Mouse (Mus musculus) adrenal gland, postnatal 36 days (tissue): ENCODE measurements around the gene Gm732. TPM values are rescaled to one million over a fixed set of nuclear protein-coding genes. Genes with fewer than 3 reads are reported as not detected.

ENCODE experiments used
- DNase-seq, 2 experiments: peaks; one replicate each; pipeline ENCODE4 v3.0.0; 2021; ENCODE audit warnings: mixed read lengths in 1 of 2
- long read RNA-seq, 2 experiments: library from polyadenylated mRNA; stranded (forward); transcript quantifications; one replicate each; pipeline ENCODE4 v2.0.0; 2021; ENCODE audit warnings: borderline sequencing depth in 2 of 2
- total RNA-seq, 2 experiments: library from RNA; stranded (reverse); gene quantifications; 2 replicates each; pipeline ENCODE4 v1.2.3; 2021

The Gm732 gene
- total RNA-seq = not detected
- long read RNA-seq, experiment 1 = 0 reads
- long read RNA-seq, experiment 2 = 0 reads

DNA sequence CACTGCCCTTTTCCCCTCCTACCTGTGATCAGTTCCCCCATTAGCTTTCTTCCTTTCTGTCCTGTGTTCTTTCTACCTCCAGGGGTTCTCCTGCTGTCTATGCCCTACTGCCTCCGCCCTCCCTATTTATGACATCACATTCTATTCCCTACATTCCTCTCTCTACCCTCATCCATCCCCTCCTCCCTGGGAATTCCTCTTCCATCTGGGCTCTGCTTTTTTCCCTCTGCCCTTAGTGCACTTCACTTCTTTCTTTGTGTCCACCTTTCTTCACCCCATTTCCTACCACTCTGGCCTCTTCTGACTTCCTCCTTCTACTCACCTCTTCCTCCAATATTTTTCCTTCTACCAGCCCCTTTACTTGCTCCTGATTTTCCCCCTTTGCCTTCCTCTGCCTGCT is at the start of gene Gm732:
Gene Gm732, minus strand, starts transcription at position 101 of the 400 bp plus-strand sequence.
- no peak for DNase-seq

Other genes starting within 250 kb of the Gm732 start
- gene Tent5d, start 155.9 kb downstream of the Gm732 start, total RNA-seq = not detected
- 10 to 100 TPM; 10.1 to 12.3 TPM for gene 2610002M06Rik, start 132.1 kb downstream of the Gm732 start, total RNA-seq